Mouse (Mus musculus): ENCODE measurements around the gene Tcf7. TPM values are rescaled to one million over a fixed set of nuclear protein-coding genes. Genes with fewer than 3 reads are reported as not detected.
"Not testable (repeated sequence)": the region's sequence is repeated elsewhere in the genome, so short reads cannot be mapped to it uniquely, and the experiment has no call there.

The Tcf7 gene
- polyA plus RNA-seq, 1 experiment from 2014 or later, result 0.59 TPM

GRCm38 (mm10) chr11:52231606-52232541 is 50.9 kb downstream of the Tcf7 start, which contains the start of gene Skp1a:
Skp1a (plus strand) TSS chr11:52231995.
- H3K4me3 ChIP-seq (ENCODE audit: inconsistent target), result peak within 1 kb of the TSS; percentile 56
- WGBS (ENCODE audit: missing documents), result 1% methylated on average over 80 of the region's 87 CpGs
- peaks cover 49% of the 10 kb centered on the region for H3K79me2 ChIP-seq (ENCODE audit: inconsistent target)
- H3K36me3 ChIP-seq (ENCODE audit: inconsistent target), result no peaks in the 10 kb centered on the region
- peak within 1 kb of the TSS; percentile 90 for H3K27ac ChIP-seq

- Histone ChIP-seq H3K4me3 (ENCODE audit: inconsistent target) (no peak overlapping the region), H3K27ac (no peak overlapping the region), H3K36me3 (ENCODE audit: inconsistent target) (no peaks in the 10 kb centered on the region), H3K79me2 (ENCODE audit: inconsistent target) (peaks cover 37% of the 10 kb centered on the region)
- WGBS (ENCODE audit: missing documents), result 87% methylated on average over 5 of the region's 5 CpGs
Observed at GRCm38 (mm10) chr11:52230694-52231093, 52.1 kb downstream of the Tcf7 start.

- Histone ChIP-seq H3K27ac (no peak overlapping the region), H3K4me3 (ENCODE audit: inconsistent target) (no peak overlapping the region), H3K36me3 (ENCODE audit: inconsistent target) (no peaks in the 10 kb centered on the region), H3K79me2 (ENCODE audit: inconsistent target) (peaks cover 19% of the 10 kb centered on the region)
- WGBS (ENCODE audit: missing documents), result 96% methylated on average over 7 of the region's 7 CpGs
Observed at GRCm38 (mm10) chr11:52228722-52229448, 53.9 kb downstream of the Tcf7 start.

DNA sequence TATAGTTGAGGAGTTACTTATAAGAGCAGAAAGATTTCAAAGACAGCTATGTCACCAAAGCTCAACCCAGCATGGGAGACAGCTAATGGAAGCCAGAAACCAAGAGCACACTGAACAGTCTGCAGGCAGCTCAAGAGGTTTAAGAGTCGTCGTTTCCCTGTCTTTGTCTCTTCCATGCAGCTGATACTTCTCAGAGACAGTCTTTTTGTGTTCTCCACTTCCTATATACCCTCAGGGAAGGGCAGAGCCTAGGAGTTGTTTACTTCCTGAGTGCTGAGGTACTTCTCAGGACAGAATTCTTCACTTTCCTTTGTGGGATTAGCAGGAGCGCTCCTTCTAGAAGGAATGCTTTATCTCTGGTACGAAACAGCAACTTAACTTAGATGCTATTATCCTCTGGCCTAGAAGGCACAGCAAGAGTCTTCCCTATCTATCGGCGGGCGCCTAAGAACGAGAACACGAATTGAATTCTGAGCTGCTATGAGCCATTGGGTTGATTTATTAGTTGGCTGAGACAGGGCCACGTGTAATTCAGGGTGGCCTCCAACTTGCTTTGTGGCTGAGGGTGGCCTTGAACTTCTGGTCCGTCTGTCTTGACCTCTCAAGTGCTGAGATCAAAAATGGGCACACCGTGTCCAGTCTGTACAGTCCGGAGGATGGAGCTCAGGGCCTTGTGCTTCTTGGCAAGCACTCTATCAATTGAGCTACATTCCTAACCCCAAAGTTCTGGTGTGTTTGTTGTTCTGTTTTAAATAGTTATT is 55.2 kb downstream of the Tcf7 start:
- H3K79me2 ChIP-seq (ENCODE audit: inconsistent target), result peaks cover 7% of the 10 kb centered on the region
- no peak overlapping the region for H3K4me3 ChIP-seq (ENCODE audit: inconsistent target)
- H3K36me3 ChIP-seq (ENCODE audit: inconsistent target), result no peaks in the 10 kb centered on the region
- H3K27ac ChIP-seq, result no peak overlapping the region
- WGBS (ENCODE audit: missing documents), result 90% methylated on average over 13 of the region's 13 CpGs

- Histone ChIP-seq H3K36me3 (ENCODE audit: inconsistent target) (no peaks in the 10 kb centered on the region), H3K27ac (no peak overlapping the region), H3K4me3 (ENCODE audit: inconsistent target) (no peak overlapping the region), H3K79me2 (ENCODE audit: inconsistent target) (peaks cover under 1% of the 10 kb centered on the region; the same call in 1 of the 2 replicates)
- 90% methylated on average over 3 of the region's 3 CpGs for WGBS (ENCODE audit: missing documents)
Observed at GRCm38 (mm10) chr11:52227053-52227452, 55.8 kb downstream of the Tcf7 start.

GRCm38 (mm10) chr11:52225986-52226599 is 56.7 kb downstream of the Tcf7 start:
- no peaks in the 10 kb centered on the region for H3K36me3 ChIP-seq (ENCODE audit: inconsistent target)

DNA sequence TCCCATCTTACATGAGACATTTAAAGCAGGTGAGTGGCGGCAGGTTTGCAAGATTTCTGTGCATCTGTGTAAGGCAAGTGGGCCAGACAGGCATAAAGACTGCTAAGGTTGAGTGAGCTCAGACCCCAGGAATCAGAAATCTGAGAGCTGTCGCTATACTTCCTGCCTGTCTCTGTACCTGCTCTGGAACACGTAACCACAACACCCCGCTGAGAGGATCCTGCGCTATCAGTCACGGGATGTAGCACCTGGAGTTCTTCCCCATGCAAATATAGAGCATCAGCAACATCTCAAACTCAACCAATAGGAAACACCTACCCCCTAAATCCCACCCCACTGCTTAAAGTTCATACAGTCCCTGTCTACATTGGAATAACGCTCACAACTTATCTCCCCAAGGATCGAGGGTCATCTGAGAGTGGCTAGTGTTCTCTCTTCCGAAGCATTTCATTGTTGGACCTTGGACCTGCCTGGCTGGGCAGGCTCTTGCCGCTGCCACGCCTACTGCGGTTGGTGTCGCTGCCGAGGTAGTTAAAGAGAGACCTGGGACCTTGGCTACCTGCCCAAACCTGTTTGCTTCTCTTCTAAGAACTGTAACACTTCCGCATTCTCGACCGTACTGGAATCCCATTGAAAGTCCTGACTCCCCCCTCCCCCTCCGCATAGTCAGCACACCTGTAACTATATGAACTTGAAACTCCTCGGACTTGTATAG is 58.7 kb downstream of the Tcf7 start:
- WGBS (ENCODE audit: missing documents), result 6% methylated on average over 19 of the region's 19 CpGs
- Histone ChIP-seq H3K27ac (no peak overlapping the region), H3K36me3 (ENCODE audit: inconsistent target) (no peaks in the 10 kb centered on the region), H3K4me3 (ENCODE audit: inconsistent target) (no peak overlapping the region), H3K79me2 (ENCODE audit: inconsistent target) (no peaks in the 10 kb centered on the region)

More at GRCm38 (mm10) chr11:52225986-52226599, 56.7 kb downstream of the Tcf7 start:
- Histone ChIP-seq H3K27ac (no peak overlapping the region), H3K4me3 (ENCODE audit: inconsistent target) (no peak overlapping the region), H3K79me2 (ENCODE audit: inconsistent target) (no peaks in the 10 kb centered on the region)
- 67% methylated on average over 3 of the region's 3 CpGs for WGBS (ENCODE audit: missing documents)

GRCm38 (mm10) chr11:52222891-52223290 is 59.9 kb downstream of the Tcf7 start:
- Histone ChIP-seq H3K4me3 (ENCODE audit: inconsistent target) (no peak overlapping the region), H3K79me2 (ENCODE audit: inconsistent target) (no peaks in the 10 kb centered on the region), H3K36me3 (ENCODE audit: inconsistent target) (no peaks in the 10 kb centered on the region), H3K27ac (no peak overlapping the region)
- WGBS (ENCODE audit: missing documents), result 66% methylated on average over 6 of the region's 6 CpGs

DNA sequence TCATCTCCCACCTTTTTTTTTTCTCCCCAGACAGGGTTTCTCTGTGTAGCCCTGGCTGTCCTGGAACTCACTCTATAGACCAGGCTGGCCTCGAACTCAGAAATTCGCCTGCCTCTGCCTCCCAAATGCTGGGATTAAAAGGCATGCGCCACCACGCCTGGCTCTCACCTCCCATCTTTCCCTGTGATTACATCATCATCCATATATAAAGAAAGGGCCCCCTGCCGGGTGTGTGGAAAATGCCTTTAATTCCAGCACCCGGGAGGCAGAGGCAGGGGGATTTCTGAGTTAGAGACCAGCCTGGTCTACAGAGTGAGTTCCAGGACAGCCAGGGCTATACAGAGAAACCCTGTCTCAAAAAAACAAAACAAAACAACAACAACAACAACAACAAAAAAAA is 60.9 kb downstream of the Tcf7 start:
- WGBS (ENCODE audit: missing documents), result 90% methylated on average over 6 of the region's 6 CpGs
- H3K79me2 ChIP-seq (ENCODE audit: inconsistent target); H3K27ac ChIP-seq; H3K4me3 ChIP-seq (ENCODE audit: inconsistent target); H3K36me3 ChIP-seq (ENCODE audit: inconsistent target): not testable (repeated sequence)

GRCm38 (mm10) chr11:52220282-52220681 is 62.5 kb downstream of the Tcf7 start:
- no peaks in the 10 kb centered on the region for H3K79me2 ChIP-seq (ENCODE audit: inconsistent target)
- no peak overlapping the region for H3K4me3 ChIP-seq (ENCODE audit: inconsistent target)
- H3K27ac ChIP-seq, result no peak overlapping the region
- H3K36me3 ChIP-seq (ENCODE audit: inconsistent target), result no peaks in the 10 kb centered on the region
- WGBS (ENCODE audit: missing documents), result 13% methylated on average over 4 of the region's 4 CpGs

DNA sequence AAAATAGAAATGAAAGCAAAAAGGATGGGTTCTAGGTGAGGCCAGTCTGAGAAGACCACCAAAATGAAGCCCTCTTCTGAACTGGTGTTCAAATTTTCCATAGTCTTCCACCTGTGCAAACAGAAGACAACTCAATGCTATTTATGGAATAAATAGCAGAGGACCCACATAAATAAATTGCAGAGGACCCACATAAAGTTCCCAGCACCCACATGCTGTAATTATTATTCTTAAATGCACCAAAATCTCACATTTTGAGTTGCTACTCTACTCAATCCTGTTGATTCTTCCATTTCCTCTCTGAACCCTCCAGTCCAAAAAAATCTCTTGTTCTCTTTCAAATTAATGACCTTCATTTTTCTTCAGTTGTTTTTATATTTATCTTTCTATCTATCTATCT is 68.9 kb downstream of the Tcf7 start, which contains the start of gene Olfr1371:
TSS of gene Olfr1371 (minus strand) at position 101 of the 400 bp plus-strand sequence.
- no peak within 1 kb of the TSS for H3K27ac ChIP-seq
- no peak within 1 kb of the TSS for H3K4me3 ChIP-seq (ENCODE audit: inconsistent target)
- no peaks in the 10 kb centered on the region for H3K79me2 ChIP-seq (ENCODE audit: inconsistent target)
- H3K36me3 ChIP-seq (ENCODE audit: inconsistent target), result no peaks in the 10 kb centered on the region

Measured in macrophage (primary cell).